Mouse (Mus musculus) embryo, embryonic 10.5 days (tissue): ENCODE results near the gene Slc35b1.

Experiments
- DNase-seq: peaks from one replicate; pipeline ENCODE4 v3.0.0-alpha.2; 2015; ENCODE audit warnings: low spot score

The Slc35b1 gene

DNA sequence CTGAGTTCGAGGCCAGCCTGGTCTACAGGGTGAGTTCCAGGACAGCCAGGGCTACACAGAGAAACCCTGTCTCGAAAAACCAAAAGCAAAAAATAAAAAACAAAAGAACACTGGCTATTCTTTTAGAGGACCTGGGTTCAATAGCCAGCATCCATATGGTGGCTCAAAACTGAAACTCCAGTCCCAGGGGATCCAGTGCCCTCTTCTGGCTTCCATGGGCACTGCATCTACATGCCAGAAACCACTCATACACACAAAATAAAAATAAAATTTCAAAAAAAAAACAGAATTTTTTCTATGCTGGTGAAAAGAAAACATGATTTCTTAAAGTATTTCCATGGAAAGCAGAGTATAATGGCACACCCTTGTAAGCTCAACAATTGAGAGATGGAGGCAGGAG is 47.7 kb downstream of the Slc35b1 start:
- peak; percentile 51 for DNase-seq
